In the genomic region with DNA sequence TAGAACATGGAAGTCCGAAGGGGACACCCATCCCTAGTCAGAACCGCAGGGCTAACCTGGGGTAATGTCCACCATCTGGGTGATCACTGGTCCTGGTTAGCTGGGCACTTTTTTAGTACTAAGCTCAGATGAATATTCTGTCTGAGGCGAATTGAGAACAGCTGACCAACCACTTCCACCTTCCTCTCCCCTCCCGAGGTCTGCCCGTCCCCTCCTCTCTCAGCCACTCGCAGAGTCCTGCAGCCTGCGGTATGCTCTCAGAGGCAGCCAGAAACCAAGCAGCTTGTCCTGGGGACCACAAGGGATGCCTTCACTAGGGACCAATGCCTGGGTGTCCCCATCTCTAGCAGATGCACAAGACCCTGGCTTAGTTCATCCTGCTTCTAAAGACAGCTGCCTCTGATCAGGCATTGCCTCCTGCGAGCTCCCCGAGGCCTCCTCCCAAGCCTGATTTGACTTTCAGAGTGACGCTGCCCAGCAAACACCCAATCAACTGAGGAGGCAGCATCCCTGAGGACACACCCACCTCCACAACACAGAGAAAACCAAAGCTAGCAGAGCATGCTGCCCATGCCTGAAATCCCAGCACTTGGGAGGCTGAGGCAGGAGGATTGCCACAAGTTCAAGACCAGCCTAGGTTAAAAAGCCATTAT, we compare ENCODE assay signal across 17 mouse cellular contexts. TPM values are rescaled to one million over a fixed set of nuclear protein-coding genes. Genes with fewer than 3 reads are reported as not detected.
DNase-seq lines count a peak whose midpoint lies in the region; ATAC-seq and TF ChIP-seq lines count a peak whose summit lies in the region.
"Had no signal": no experiment of that assay in that cellular context is flagged by ENCODE, and none has a peak within 500 bp of the region (broad histone marks: within the 10 kb centered on the region; RNA-seq: fewer than 3 reads in every experiment).

No protein-coding gene starts in this region.

- no peak overlapping the region for H3K9ac ChIP-seq in liver, embryonic 15.5 days
- no peak overlapping the region for H3K9ac ChIP-seq in forebrain, embryonic 16.5 days (replicated peaks; ENCODE audit: low read depth, low read length)
- H3K9ac ChIP-seq: embryonic facial prominence, embryonic 12.5 days; forebrain, embryonic 12.5 days; intestine, embryonic 15.5 days; neural tube, embryonic 12.5 days had no signal

- DNase-seq in thymus, adult 2 months, result no peak
- DNase-seq in thymus, adult 18-20 months, result no peak
- DNase-seq in splenic B cell, adult 2 months (ENCODE audit: low read depth, low spot score), result peak; percentile 46
- DNase-seq in hindbrain, embryonic 10.5 days (ENCODE audit: low spot score), result no peak
- DNase-seq in thymus, postnatal 14 days, result no peak
- DNase-seq: adrenal gland, adult 2 months; cerebellum, postnatal 25 days; heart, postnatal 36 days had no signal

- H3K4me2 ChIP-seq in liver, embryonic 15.5 days, result peak overlapping the region; percentile 37
- no peak overlapping the region for H3K4me2 ChIP-seq in forebrain, embryonic 16.5 days (ENCODE audit: low read length)
- H3K4me2 ChIP-seq: embryonic facial prominence, embryonic 12.5 days; forebrain, embryonic 12.5 days; intestine, embryonic 15.5 days; neural tube, embryonic 12.5 days had no signal

- WGBS in thymus, adult 2 months, result 42% methylated on average over 10 of the region's 10 CpGs
- WGBS in liver, embryonic 15.5 days (ENCODE audit: insufficient replicate concordance), result 38% methylated on average over 10 of the region's 10 CpGs
- 84% methylated on average over 10 of the region's 10 CpGs for WGBS in hindbrain, embryonic 10.5 days
- 83% methylated on average over 10 of the region's 10 CpGs for WGBS in forebrain, embryonic 16.5 days

- no peaks in the 10 kb centered on the region for H3K36me3 ChIP-seq in thymus, adult 2 months (ENCODE audit: control insufficient read depth, insufficient read depth, low read length)
- no peaks in the 10 kb centered on the region for H3K36me3 ChIP-seq in liver, embryonic 15.5 days (replicated peaks)
- H3K36me3 ChIP-seq in splenic B cell, adult 2 months (ENCODE audit: control insufficient read depth, insufficient read depth, low read length, poor library complexity, severe bottlenecking), result no peaks in the 10 kb centered on the region; the same call in 1 of the 2 replicates
- H3K36me3 ChIP-seq in hindbrain, embryonic 10.5 days, result no peaks in the 10 kb centered on the region
- no peaks in the 10 kb centered on the region for H3K36me3 ChIP-seq in forebrain, embryonic 16.5 days (ENCODE audit: control insufficient read depth, insufficient read depth)
- H3K36me3 ChIP-seq: embryonic facial prominence, embryonic 12.5 days; forebrain, embryonic 12.5 days; intestine, embryonic 15.5 days; neural tube, embryonic 12.5 days had no signal

- 0 out of 2 replicates have a peak, but pooled peaks have one; percentile 17 for TF ChIP-seq CTCF in thymus, adult 2 months (IDR thresholded peaks at IDR 0.05; ENCODE audit: borderline replicate concordance, control insufficient read depth, extremely low read depth, insufficient read depth, low read length, poor library complexity)

- H3K4me1 ChIP-seq in thymus, adult 2 months (replicated peaks; ENCODE audit: control insufficient read depth, insufficient read depth, low read length), result peaks cover 64% of the 10 kb centered on the region
- H3K4me1 ChIP-seq in liver, embryonic 15.5 days (replicated peaks), result peaks cover 91% of the 10 kb centered on the region
- peaks cover 27% of the 10 kb centered on the region for H3K4me1 ChIP-seq in hindbrain, embryonic 10.5 days (replicated peaks)
- no peaks in the 10 kb centered on the region for H3K4me1 ChIP-seq in forebrain, embryonic 16.5 days (replicated peaks; ENCODE audit: control insufficient read depth, insufficient read depth, low read length)

- ATAC-seq in erythroid progenitor cell, adult 5-6 weeks (replicated peaks; ENCODE audit: low FRiP score, poor library complexity, severe bottlenecking), result peak; percentile 69
- 0 out of 2 replicates have a peak, but pooled peaks have one; percentile 27 for ATAC-seq in liver, embryonic 15.5 days (ENCODE audit: insufficient read depth)
- no peak for ATAC-seq in forebrain, embryonic 16.5 days
- ATAC-seq: intestine, embryonic 15.5 days; lung, postnatal 0 days; midbrain, embryonic 16.5 days had no signal

- no peak overlapping the region; the same call in 1 of the 2 replicates for H3K27ac ChIP-seq in thymus, adult 2 months (ENCODE audit: control insufficient read depth, insufficient read depth, low read length)
- no peak overlapping the region for H3K27ac ChIP-seq in liver, embryonic 15.5 days (replicated peaks)
- no peak overlapping the region for H3K27ac ChIP-seq in hindbrain, embryonic 10.5 days
- H3K27ac ChIP-seq in forebrain, embryonic 16.5 days (ENCODE audit: low read length), result no peak overlapping the region
- H3K27ac ChIP-seq: embryonic facial prominence, embryonic 12.5 days; forebrain, embryonic 12.5 days; intestine, embryonic 15.5 days; neural tube, embryonic 12.5 days had no signal

- no peak overlapping the region for H3K4me3 ChIP-seq in thymus, adult 2 months (ENCODE audit: control insufficient read depth, insufficient read depth, low read length)
- H3K4me3 ChIP-seq in liver, embryonic 15.5 days (replicated peaks), result no peak overlapping the region
- H3K4me3 ChIP-seq in hindbrain, embryonic 10.5 days, result no peak overlapping the region
- H3K4me3 ChIP-seq in forebrain, embryonic 16.5 days (replicated peaks; ENCODE audit: low read length), result no peak overlapping the region
- H3K4me3 ChIP-seq: embryonic facial prominence, embryonic 12.5 days; forebrain, embryonic 12.5 days; intestine, embryonic 15.5 days; neural tube, embryonic 12.5 days had no signal

- H3K9me3 ChIP-seq in liver, embryonic 15.5 days (replicated peaks), result no peaks in the 10 kb centered on the region
- no peaks in the 10 kb centered on the region for H3K9me3 ChIP-seq in hindbrain, embryonic 10.5 days
- no peaks in the 10 kb centered on the region for H3K9me3 ChIP-seq in forebrain, embryonic 16.5 days (ENCODE audit: control insufficient read depth, low read length)
- H3K9me3 ChIP-seq: embryonic facial prominence, embryonic 12.5 days; forebrain, embryonic 12.5 days; intestine, embryonic 15.5 days; neural tube, embryonic 12.5 days had no signal

- no peaks in the 10 kb centered on the region for H3K27me3 ChIP-seq in thymus, adult 2 months (ENCODE audit: control insufficient read depth, insufficient read depth, low read length)
- no peaks in the 10 kb centered on the region for H3K27me3 ChIP-seq in liver, embryonic 15.5 days
- H3K27me3 ChIP-seq in splenic B cell, adult 2 months (ENCODE audit: control insufficient read depth, insufficient read depth, low read length, poor library complexity, severe bottlenecking), result no peaks in the 10 kb centered on the region
- H3K27me3 ChIP-seq in hindbrain, embryonic 10.5 days (ENCODE audit: insufficient read depth, poor library complexity, severe bottlenecking), result peaks cover 6% of the 10 kb centered on the region; the same call in 1 of the 2 replicates
- no peaks in the 10 kb centered on the region for H3K27me3 ChIP-seq in forebrain, embryonic 16.5 days (replicated peaks; ENCODE audit: control insufficient read depth, insufficient read depth, low read length)
- H3K27me3 ChIP-seq: embryonic facial prominence, embryonic 12.5 days; intestine, embryonic 15.5 days; neural tube, embryonic 12.5 days had no signal

- no peak for TF ChIP-seq POLR2A in thymus, adult 2 months (IDR thresholded peaks at IDR 0.05; ENCODE audit: control insufficient read depth, extremely low read depth, insufficient read depth, low read length, poor library complexity)

RNA-seq across cellular contexts. Expression of a gene that starts 11.8 kb away (rescaled TPM):
- polyA plus RNA-seq in thymus, adult 2 months (2012; rRNA removed), result 16.4 and 20.1 TPM in 2 replicates
- 19.7 and 20.9 TPM in 2 replicates for total RNA-seq in erythroid progenitor cell, adult 5-6 weeks (2015; ENCODE audit: low replicate concordance)
- total RNA-seq in erythroid progenitor cell, adult 5-6 weeks (2017; ENCODE audit: low replicate concordance), result 29.5 and 46.1 TPM in 2 replicates
- 2.9 and 3.0 TPM in 2 replicates for polyA plus RNA-seq in liver, embryonic 15.5 days (2015; fragmentation: Nextera tagmentation; extraction: Ambion mirVana)
- polyA plus RNA-seq in hindbrain, embryonic 10.5 days (2016; fragmentation: Nextera tagmentation; extraction: Ambion mirVana), result 0.09 and 0.15 TPM in 2 replicates
- 0.20 and 0.30 TPM in 2 replicates for polyA plus RNA-seq in forebrain, embryonic 16.5 days (2015; fragmentation: Nextera tagmentation; extraction: Ambion mirVana)

RNA-seq across cellular contexts. Expression of a gene that starts 34.7 kb away (rescaled TPM):
- 66.6 and 68.4 TPM in 2 replicates for polyA plus RNA-seq in thymus, adult 2 months (2012; rRNA removed)
- 285 and 316 TPM in 2 replicates for total RNA-seq in erythroid progenitor cell, adult 5-6 weeks (2015; ENCODE audit: low replicate concordance)
- 129 and 154 TPM in 2 replicates for total RNA-seq in erythroid progenitor cell, adult 5-6 weeks (2017; ENCODE audit: low replicate concordance)
- polyA plus RNA-seq in liver, embryonic 15.5 days (2015; fragmentation: Nextera tagmentation; extraction: Ambion mirVana), result 496 and 514 TPM in 2 replicates
- 230 and 235 TPM in 2 replicates for polyA plus RNA-seq in hindbrain, embryonic 10.5 days (2016; fragmentation: Nextera tagmentation; extraction: Ambion mirVana)
- polyA plus RNA-seq in forebrain, embryonic 16.5 days (2015; fragmentation: Nextera tagmentation; extraction: Ambion mirVana), result 124 and 133 TPM in 2 replicates
